Mouse (Mus musculus) G1E (cell line): ENCODE results near the gene Ctdspl. TPM values are rescaled to one million over a fixed set of nuclear protein-coding genes. Genes with fewer than 3 reads are reported as not detected.

Experiments used
- ATAC-seq: 2 replicates; pipeline ENCODE4 v1.8.0; 2016; ENCODE audit warnings: mild to moderate bottlenecking; ENCODE audit not compliant: insufficient number of reproducible peaks, poor library complexity, low FRiP score, severe bottlenecking; ENCODE audit errors: extremely low read depth
- DNase-seq: peaks from one replicate; pipeline ENCODE4 v3.0.0; 2012; ENCODE audit warnings: low spot score
- H3K27me3 ChIP-seq: 2 replicates; pipeline ENCODE4 v1.6.1; 2012; ENCODE audit warnings: mild to moderate bottlenecking, low read length, inconsistent platforms; ENCODE audit not compliant: insufficient read depth
- H3K36me3 ChIP-seq: replicated peaks from 2 replicates; pipeline ENCODE3; 2012; ENCODE audit warnings: mild to moderate bottlenecking, inconsistent platforms
- H3K4me1 ChIP-seq: 2 replicates; pipeline ENCODE4 v1.6.1; 2012; ENCODE audit warnings: low read depth, low read length, inconsistent platforms, mixed read lengths; ENCODE audit not compliant: insufficient read depth
- H3K4me3 ChIP-seq: 2 replicates; pipeline ENCODE4 v1.5.1; 2012; ENCODE audit warnings: low read depth, mild to moderate bottlenecking, inconsistent platforms, low read length, moderate library complexity, mixed read lengths
- H3K9me3 ChIP-seq: replicated peaks from 2 replicates; pipeline ENCODE4 v1.6.1; 2012; ENCODE audit warnings: inconsistent platforms
- CTCF ChIP-seq: IDR thresholded peaks from 2 replicates; pipeline ENCODE4 v1.5.1; 2012; ENCODE audit warnings: low read depth, low read length, inconsistent platforms, mixed read lengths
- GATA1 ChIP-seq: IDR thresholded peaks from 2 replicates; pipeline ENCODE4 v1.6.1; 2012; ENCODE audit warnings: borderline replicate concordance, low read length, inconsistent platforms, mixed read lengths
- GATA2 ChIP-seq: IDR thresholded peaks from 2 replicates; pipeline ENCODE4 v1.6.1; 2012; ENCODE audit warnings: low read depth, low read length, inconsistent platforms, borderline replicate concordance
- POLR2AphosphoS5 ChIP-seq: IDR thresholded peaks from 2 replicates; pipeline ENCODE4 v1.6.1; 2012; ENCODE audit warnings: low read depth, low read length, inconsistent platforms; ENCODE audit not compliant: insufficient replicate concordance
- TAL1 ChIP-seq: conservative IDR thresholded peaks from 2 replicates; pipeline ENCODE4 v1.6.1; 2012; ENCODE audit warnings: low read depth, low read length, inconsistent platforms, mixed read lengths
- polyA plus RNA-seq: library from polyadenylated mRNA; stranded (reverse); fragments of >175 nt; gene quantifications from 2 replicates; pipeline ENCODE4 v1.2.3, GENCODE M21; 2012
- total RNA-seq, 2 experiments: library from RNA; stranded (forward) in 1 of 2; stranded (reverse) in 1 of 2; fragments of 200-1000 nt in 1 of 2; fragments of >200 nt in 1 of 2; fragmentation: Nextera tagmentation in 1 of 2; gene quantifications; 2 replicates each; pipeline ENCODE4 v1.2.3; 2014 to 2017

The Ctdspl gene
- total and polyA plus RNA-seq, 3 experiments = 0.05 TPM; not detected in 2

GRCm38 (mm10) chr9:118949654-118950053 lies 23.4 kb downstream of the Ctdspl start:
- ATAC-seq (no peak), DNase-seq (no peak)
- no peaks in the 10 kb centered on the region for H3K27me3 ChIP-seq
- H3K4me1 ChIP-seq = no peaks in the 10 kb centered on the region
- H3K36me3 ChIP-seq = no peaks in the 10 kb centered on the region
- H3K9me3 ChIP-seq = peaks cover 74% of the 10 kb centered on the region
- TF ChIP-seq POLR2AphosphoS5 = no peak
- TF ChIP-seq GATA1 = no peak
- no peak for TF ChIP-seq TAL1
- no peak for TF ChIP-seq CTCF
- no peak for TF ChIP-seq GATA2
- no peak overlapping the region for H3K4me3 ChIP-seq

DNA sequence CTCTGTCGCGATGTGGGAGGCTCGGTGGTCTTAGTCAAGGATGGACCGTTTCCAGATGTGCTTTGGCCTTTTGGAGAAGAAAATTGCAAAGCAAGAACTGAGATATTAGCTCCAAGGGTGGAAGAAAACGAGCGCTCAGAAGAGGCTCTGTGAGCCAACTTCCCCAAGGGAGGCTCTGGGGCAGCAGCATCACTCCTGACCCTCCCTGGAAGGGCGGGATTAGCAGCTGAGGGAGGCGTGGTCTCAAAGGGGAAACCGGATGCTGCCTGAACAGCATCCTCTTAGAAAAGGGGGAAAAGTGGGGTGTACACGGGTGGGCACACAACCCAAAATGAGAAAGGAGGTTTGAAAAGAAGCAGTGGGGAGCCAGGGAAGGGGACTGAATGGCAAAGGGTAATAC lies 23.8 kb downstream of the Ctdspl start:
- no peak for ATAC-seq
- no peaks in the 10 kb centered on the region for H3K4me1 ChIP-seq
- no peak for TF ChIP-seq GATA2
- no peak for TF ChIP-seq GATA1
- peaks cover 78% of the 10 kb centered on the region for H3K9me3 ChIP-seq
- DNase-seq = no peak
- H3K36me3 ChIP-seq = no peaks in the 10 kb centered on the region
- H3K4me3 ChIP-seq = no peak overlapping the region
- no peaks in the 10 kb centered on the region for H3K27me3 ChIP-seq

DNA sequence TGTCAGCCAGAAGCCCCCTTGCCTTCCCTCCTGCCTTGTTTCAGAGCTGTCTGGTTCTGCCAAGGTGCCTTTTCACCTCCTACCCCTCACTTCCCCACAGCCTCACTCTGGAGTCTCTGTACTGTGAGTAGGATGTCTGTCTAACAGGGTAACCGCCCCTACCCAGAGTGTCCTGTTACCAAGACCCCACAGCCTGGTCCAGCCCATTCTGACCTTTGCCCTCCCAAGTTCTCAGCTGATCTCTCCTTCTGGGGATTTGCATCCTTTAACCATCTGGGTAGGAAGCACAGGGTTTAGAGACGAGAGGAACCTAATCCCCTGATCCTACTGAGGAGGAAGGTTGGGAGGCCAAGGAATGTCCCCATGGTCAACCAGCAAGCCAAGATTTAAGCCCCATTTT lies 24.5 kb downstream of the Ctdspl start:
- H3K36me3 ChIP-seq = no peaks in the 10 kb centered on the region
- TF ChIP-seq TAL1 = no peak
- no peak for TF ChIP-seq CTCF
- TF ChIP-seq GATA2 = no peak
- no peak for TF ChIP-seq POLR2AphosphoS5
- TF ChIP-seq GATA1 = no peak
- H3K9me3 ChIP-seq = peaks cover 80% of the 10 kb centered on the region
- ATAC-seq (no peak), DNase-seq (no peak)
- no peaks in the 10 kb centered on the region for H3K27me3 ChIP-seq
- H3K4me1 ChIP-seq = no peaks in the 10 kb centered on the region
- no peak overlapping the region for H3K4me3 ChIP-seq

GRCm38 (mm10) chr9:118951381-118951780 lies 25.1 kb downstream of the Ctdspl start:
- Histone ChIP-seq H3K4me1 (no peaks in the 10 kb centered on the region), H3K4me3 (no peak overlapping the region), H3K27me3 (no peaks in the 10 kb centered on the region), H3K36me3 (no peaks in the 10 kb centered on the region), H3K9me3 (peaks cover 83% of the 10 kb centered on the region)
- ATAC-seq = no peak
- no peak for DNase-seq
- no peak for TF ChIP-seq GATA1

DNA sequence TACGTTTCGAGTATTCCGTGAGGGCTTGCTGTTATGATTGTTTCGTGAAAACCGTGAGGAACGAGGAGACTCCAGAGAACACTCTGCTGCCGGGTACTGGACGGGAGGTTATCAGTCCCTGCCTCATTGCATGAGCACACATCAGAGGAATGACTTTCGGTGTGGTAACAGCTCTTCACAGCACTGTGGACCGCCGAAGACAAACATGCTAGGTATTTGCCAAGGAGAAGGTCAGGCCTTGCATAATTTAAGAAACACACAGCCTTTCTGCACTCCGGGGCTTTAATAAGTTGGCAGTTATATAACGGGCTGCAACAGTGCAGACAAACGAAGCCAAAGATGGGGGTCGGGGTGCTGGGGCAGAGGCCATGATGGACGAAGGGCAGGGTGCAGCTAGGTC lies 25.9 kb downstream of the Ctdspl start:
- no peaks in the 10 kb centered on the region for H3K4me1 ChIP-seq
- TF ChIP-seq POLR2AphosphoS5 (no peak), CTCF (no peak), GATA1 (no peak), TAL1 (no peak), GATA2 (no peak)
- ATAC-seq = no peak
- H3K9me3 ChIP-seq = peaks cover 89% of the 10 kb centered on the region
- H3K4me3 ChIP-seq = no peak overlapping the region
- no peak for DNase-seq
- H3K36me3 ChIP-seq = no peaks in the 10 kb centered on the region
- H3K27me3 ChIP-seq = no peaks in the 10 kb centered on the region

- DNase-seq (no peak), ATAC-seq (no peak)
- Histone ChIP-seq H3K36me3 (no peaks in the 10 kb centered on the region), H3K9me3 (peaks cover 82% of the 10 kb centered on the region), H3K4me3 (no peak overlapping the region), H3K4me1 (no peaks in the 10 kb centered on the region), H3K27me3 (no peaks in the 10 kb centered on the region)
- no peak for TF ChIP-seq GATA1
- no peak for TF ChIP-seq POLR2AphosphoS5
- TF ChIP-seq GATA2 = no peak
- no peak for TF ChIP-seq TAL1
- no peak for TF ChIP-seq CTCF
Measured at GRCm38 (mm10) chr9:118953465-118954194, 27.4 kb downstream of the Ctdspl start.

DNA sequence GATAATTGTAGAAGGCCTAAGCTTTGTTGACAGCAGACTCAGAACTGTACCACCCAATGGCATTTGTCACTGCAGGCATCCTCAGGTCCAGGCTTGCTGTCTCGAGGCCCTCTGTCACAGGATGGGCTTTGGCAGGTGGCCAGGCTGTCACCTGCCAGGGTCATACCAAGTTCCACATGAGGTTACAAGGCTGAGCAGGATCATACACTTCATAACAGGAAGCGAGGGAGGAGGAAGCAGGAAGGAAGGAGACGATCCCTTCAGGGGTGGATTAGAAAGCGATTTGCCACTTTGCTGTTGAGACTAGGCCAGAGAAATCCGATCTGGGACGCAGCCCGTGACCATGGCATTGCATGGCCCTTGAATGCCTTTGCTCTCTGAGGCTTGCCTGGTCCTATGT lies 32.5 kb downstream of the Ctdspl start:
- Histone ChIP-seq H3K9me3 (peaks cover 70% of the 10 kb centered on the region), H3K4me1 (no peaks in the 10 kb centered on the region), H3K4me3 (no peak overlapping the region), H3K36me3 (no peaks in the 10 kb centered on the region), H3K27me3 (no peaks in the 10 kb centered on the region)
- no peak for DNase-seq
- TF ChIP-seq GATA1 (no peak), GATA2 (no peak), POLR2AphosphoS5 (no peak), TAL1 (no peak), CTCF (no peak)
- ATAC-seq = no peak
